Mouse (Mus musculus) adrenal gland, postnatal 4 days (tissue): Measurements from ENCODE around the gene Mtcl1. TPM values are rescaled to one million over a fixed set of nuclear protein-coding genes. Genes with fewer than 3 reads are reported as not detected.
A peak's percentile ranks its signal among the peaks of the same experiment; 100 is the strongest.
"Not testable (repeated sequence)": the region's sequence is repeated elsewhere in the genome, so short reads cannot be mapped to it uniquely, and the experiment has no call there.

Experiments used
- DNase-seq, 2 experiments: peaks; one replicate each; pipeline ENCODE4 v3.0.0; 2021 to 2022; ENCODE audit warnings: low spot score in 2 of 2, mixed read lengths in 2 of 2
- total RNA-seq, 2 experiments: library from RNA; stranded (reverse); gene quantifications; 2 replicates each; pipeline ENCODE4 v1.2.3; 2021

Mtcl1 gene
- total RNA-seq, 2 experiments from 2014 or later, result 20.5 to 21.7 TPM

DNA sequence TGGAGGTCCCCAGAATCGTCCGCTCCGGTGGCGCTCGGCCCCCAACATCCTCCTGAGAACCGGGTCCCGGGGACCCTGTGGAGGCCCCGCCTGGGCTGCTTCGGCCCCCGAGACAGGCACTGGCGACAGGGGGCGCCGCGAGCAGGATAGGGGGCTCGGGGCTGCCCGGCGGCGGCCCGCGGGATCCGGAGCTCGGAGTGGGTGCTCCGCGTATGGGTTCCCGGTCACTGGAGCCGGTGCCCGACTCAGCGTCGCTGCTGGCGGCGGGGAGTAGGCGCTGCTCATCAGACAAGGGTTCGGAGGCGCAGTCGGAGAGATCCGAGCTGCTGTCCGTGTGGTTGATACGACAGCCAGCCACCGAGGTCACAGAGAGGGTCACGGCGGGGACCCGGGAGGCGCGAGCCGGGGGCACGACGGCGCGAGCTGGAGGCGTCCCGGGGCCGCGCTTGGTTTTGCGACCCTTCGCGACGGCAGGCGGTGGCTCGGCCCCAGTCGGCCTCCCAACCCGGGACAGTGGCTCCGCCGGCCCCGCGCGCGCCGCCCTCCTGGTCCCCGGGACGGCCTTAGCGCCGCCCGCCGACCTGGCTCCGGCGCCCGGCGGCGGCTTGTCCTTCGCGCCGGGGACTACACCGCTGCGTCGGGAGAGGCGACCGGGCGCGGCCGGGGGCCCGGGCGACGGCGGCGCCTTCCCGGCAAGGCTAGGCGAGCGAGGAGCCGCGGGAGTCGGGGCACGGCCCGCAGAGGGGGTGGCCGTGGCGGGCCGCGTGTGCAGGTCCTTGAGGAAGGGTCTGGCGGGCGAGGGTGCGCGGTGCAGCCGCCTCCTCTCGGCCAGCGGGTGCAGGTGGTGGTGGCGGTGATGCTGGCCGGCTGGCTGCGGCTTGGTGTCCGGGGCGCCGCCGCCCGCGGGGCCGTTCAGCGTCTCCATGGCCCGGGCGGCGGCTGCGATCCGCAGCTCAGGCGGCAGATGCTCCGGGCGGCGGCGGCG, 837 bp downstream of the Mtcl1 start:
- DNase-seq, result peak; percentile 19 to 26

DNA sequence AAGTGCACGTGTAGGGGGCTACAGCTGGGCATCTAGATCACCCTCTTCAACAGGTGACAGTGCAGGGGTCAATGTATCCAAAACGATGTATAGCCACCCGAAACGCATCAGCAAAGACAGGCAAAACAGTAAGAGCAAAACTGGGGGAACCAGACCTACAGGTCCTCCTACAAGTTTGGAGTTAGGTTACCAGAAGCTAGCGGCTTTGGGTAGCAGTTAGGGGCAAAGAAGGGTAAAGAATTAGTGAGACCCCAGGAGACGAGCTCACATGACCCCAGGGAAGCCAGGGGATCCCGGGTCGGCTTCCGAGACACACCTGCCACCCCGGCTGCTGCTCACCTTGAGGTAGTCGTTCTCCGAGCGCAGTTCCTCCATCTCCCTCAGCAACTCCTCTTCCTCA, 1.6 kb downstream of the Mtcl1 start:
- no peak for DNase-seq

DNA sequence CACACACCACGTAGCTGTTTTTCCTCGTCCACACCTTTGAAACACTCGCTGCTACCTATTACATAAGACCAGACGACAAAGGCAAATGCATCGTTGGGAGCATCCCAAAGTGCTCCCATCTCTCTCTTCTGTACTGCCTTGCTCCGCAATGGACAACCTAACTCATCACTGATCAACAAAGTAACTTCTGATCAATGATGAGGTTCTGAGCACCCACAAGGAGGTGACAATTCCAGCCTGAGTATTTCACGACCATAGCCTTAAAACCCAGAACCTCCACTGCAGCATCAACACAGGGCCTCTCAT, 2.6 kb downstream of the Mtcl1 start:
- no peak for DNase-seq

DNA sequence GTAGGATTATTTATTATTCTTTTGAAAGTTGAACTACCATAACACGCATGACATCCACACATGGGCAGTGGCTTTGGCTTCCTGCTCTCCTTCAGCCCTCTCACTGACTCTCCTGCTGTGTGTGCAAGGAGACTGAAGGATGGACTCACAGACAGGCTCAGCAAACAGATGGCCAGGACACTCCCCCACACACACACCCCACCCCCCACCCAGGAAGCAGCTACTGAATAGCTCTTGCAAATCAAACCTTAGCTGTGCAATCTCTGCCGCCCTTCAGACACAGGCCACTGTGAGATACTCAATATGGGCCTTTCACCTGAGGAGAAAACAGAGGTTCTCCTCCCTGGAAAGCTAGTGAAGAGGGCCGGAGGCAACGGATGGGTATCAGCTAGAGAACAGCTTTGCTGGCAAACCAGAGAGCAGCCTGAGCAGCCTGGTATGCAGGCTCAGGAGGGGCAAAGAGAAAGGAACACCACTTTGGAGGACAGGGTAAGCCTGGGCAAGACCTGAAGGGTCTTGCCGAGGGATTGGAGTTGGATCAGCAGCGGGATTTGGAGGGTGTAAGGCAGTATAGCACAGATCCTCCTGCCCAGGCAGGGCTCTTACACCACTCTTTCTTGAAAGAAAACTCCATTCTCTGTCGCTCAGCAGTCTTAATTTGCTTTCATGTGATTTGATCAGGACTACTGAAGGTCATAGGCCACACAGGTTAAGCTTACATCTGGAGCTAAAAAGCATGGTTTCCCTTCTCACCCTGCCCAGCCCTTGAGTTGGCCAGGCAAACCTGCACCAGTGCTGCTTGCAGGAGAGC, 3.1 kb downstream of the Mtcl1 start:
- DNase-seq, result no peak

DNA sequence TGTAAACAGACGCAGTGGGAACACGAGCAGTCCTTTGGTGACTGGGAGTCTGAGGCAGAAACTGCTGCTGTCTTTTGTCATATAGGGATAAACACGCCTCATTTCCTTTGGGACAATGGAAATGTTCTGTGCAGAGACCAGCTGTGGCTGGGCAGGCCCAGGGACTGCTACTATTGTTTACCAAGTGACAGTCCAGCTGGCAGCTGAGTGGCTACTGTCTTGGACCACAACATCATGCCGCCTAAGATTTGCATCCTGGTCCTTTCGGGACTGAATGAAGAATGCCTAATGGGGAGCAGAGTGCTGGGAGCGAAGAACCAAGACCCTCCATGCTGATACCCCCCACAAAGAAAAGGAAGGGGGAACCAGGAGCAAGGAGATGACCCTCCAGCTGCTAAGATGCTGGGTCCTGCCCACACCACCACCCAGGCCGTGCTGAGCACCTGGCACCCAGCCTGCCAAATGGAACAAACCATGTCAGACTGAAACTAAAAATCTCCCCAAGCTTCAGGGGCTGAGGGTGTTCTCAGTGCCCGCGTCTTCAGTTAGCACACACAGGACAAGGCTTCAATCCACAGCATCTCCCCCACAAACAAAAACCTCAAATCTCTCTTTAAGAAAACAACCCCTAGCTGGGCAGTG, 5.4 kb downstream of the Mtcl1 start:
- no peak for DNase-seq

DNA sequence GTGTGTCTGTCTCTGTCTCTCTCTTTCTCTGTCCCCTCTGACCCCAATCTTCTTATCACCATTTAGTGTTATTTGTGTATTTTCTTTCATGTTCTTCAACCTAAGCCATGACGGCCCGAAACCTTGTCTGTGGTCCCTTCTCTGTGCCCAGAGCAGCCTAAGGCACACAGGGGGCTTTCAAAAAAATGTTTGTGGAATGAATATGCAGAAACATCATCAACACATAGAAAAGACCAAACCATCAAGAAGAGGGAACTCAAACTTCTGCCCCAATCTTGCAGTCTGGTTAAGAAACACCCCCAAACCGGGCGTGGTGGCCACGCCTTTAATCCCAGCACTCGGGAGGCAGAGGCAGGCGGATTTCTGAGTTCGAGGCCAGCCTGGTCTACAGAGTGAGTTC, 9.7 kb downstream of the Mtcl1 start:
- DNase-seq, result no peak

DNA sequence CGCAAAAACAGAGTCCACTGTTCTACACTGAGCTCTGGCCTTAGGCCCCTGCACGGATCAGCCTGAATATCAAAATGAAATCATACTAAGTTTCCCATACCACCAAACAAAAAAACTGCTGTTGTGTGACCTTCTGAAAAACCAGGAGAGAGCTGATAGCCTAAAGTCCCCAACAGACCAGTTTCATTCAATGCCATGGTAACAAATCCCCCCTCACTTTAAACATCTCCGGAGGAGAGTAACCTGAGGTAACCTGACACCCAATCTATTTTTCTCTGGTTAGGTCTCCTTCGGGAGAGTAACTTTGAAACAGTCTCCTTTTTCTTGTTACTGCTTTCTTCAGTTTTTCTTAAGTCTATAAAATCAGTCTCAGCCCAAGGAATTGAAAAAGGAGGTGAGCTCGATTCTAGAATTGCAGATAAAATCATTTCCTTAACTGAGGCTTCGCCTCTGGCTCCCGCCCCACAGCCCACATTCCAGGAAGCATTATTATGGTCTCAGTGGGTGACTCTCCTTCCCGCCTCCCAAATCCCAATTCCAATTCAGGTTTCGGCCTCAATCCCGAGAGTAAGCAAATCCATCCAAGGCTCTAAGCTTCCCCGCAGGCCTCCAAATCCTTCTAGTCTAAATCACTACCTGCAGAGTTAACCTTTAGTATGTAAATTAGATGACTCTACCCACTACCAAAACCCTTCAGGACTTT, 10.3 kb downstream of the Mtcl1 start:
- DNase-seq, result no peak

DNA sequence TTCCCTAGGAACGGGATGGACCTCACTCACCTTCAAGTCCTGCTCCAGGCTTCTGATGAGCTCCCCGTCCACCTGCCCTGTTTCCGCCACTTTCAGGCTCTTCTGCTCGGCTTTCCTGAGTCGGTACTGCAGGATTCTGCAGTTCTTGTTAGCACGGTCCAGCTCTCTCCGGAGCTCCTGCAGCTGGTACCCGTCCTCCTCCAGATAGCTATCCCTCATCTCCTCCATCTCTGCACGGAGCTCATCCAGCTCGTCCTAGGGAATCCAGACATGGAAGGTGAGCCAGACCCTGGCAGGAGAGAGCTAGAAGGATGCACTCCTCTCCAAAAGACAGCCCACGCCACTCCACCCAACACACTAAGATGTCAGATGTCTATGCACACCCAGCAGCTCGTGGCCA, 11.4 kb downstream of the Mtcl1 start:
- no peak for DNase-seq

DNA sequence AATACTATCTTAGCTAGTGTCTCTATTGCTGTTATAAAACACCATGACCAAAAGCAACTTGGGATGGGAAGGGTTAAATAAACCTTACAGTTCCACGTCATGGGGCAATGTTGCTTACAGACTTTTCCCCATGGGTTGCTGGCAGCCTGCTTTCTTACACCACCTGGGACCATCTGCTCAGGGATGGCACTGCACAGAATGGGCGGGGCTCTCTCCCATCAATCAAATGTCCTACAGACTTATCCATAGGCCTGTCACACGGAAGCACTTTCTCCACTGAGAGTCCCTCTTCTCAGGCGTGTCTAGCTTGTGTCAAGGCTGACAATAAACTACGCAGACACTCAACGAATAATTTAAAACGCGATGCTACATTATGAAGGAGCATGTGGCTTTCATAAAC, 12.7 kb downstream of the Mtcl1 start:
- DNase-seq, result no peak

DNA sequence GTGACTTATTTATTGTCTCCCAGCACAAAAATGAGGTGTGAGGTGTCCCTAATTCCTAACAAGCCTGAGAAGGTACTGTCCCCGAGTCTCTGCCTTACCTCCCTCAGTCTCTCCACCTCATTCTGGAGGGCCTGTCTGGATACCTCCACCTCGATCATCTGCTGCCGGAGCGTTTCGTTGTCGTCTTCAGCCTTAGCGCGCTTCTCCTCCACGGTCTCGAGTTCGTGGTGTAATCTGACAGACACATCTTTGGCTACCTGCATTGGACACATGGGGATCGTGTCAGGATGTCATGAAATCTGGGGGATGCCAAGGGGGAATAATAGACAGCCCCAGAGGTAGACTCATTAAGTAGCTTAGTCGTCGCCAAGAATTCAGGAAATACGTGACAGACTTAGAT, 13.6 kb downstream of the Mtcl1 start:
- DNase-seq, result no peak

DNA sequence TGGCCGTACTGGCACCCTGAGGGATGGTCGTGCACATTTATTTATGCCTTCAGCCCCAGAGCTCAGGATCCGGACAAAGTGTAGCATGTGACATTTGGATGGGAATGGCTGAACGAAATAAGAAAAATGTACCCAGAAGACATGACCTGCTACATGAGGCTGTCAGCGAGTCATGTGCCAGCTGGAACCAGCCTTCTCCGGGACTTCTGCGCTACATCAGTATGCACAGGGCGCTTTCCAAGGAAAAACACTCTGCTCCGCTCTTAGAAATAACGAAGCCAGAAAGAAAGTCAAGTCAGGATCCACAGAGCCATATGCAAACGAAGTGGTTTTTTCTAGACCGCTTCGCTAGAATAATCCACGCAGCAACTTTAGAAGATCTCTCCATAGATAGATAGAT, 14.5 kb downstream of the Mtcl1 start:
- DNase-seq, result no peak

DNA sequence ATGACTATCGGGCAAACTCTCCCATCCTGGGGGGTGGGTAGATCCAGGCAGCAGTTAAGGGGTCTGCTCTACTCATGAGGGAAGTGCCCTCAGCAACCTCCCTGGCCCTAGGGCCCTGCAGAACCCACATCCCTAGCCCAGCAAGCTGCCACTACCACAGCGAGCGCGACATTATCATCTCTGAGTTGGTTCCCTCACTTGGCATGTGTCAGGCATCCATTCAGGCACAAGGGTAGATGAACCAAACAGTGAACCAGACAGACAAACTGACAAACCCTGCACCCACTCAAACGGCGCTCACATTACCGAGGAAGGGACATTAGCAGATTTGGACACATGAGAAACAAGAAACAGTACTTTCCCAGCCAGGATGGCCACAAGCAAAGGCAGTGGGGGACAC, 15.0 kb downstream of the Mtcl1 start:
- DNase-seq, result no peak

DNA sequence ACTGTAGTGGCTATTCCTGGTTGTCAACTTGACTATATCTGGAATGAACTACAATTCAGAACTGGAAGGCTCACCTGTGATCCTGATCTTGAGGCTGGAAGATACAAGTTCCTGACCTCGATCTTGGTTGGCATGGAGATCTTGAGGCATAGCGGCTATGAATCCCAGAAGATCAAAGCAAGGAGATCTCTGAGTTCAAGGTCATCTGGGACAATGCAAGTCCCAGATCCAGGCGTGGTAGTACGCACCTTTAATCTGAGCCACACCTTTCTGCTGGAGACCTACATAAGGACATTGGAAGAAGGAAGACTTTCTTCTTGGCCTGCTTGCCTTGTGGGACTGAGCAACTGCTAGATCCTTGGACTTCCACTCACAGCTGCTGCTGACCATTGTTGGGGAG, 24.9 kb downstream of the Mtcl1 start:
- DNase-seq, result not testable (repeated sequence)

DNA sequence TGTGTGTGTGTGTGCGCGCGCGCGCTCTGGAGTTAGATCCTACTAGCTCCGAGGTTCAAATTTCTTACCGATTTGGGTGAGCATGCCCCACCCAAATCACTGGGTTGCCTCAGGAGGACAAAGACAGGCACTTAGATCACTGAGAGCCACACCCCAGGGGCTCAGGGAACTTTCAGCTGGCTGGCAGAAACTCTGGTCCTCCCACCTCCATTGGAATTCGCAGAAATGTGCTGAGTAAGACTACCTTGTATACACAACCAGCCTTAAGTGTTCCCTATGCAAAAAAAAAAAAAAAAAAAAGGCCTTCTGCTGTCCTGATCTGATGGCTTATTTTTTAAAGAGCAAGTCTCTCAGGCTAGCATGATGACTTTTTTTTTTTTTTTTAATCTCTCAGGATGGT, 30.1 kb downstream of the Mtcl1 start:
- DNase-seq, result no peak

DNA sequence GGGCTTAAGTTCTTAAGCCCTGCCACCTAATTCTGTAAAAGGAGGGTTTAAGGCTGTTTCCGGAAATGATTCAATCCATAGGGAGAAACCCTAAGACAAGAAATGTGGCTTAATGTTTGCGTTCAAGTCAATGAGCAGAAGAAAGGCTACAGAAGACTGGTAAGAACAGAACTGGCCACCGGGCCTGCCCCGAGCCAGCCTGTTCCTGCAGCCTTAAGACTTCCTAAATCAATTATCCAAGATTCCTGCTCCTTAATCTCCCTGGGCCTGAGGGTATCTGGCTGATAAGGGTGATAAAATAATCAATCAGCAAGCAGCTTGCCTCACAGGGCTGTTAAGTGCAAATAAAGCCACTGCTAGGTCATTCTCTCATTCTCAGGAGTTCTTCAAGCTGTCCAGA, 31.8 kb downstream of the Mtcl1 start:
- DNase-seq, result no peak

DNA sequence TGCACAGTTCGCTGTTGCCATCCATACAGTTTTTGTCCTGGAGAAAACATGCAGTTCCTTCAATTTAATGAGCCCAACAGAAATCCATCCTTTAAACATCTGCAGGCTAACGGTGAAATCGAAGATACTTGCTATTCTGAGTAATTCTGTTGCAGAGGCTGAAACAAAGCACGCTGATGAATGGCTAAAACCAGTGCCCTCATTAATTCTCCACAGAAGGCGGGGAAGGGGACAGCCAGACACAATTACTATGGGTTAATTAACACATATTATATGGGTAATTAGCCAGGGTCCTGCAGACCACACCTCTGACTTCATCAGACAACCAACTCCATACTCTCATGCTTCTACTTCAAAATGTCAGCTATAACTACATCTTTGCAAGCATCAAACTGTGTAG, 32.2 kb downstream of the Mtcl1 start:
- DNase-seq, result no peak

DNA sequence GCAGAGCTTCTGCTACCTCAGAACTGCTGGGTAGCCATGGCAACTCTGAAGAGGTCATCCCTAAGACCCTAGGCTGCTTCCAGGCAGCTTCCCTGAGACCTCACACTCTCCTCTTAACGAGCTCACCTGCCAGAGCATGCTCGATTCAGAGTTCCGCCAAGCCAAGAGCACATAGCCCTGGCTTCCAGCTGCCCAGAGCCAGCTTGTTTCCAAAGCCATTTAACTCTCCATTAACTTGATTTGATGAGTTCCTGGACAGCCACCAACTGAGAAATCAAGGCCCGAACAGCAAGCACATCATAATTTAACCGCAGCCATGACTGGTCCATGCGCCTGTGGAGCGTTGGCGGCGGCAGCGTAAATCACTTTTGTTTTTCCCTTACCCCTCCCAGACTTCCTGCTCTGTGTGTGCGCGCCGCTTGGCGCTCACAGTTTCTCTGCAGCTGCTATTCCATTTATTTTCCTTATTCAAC, 32.7 kb downstream of the Mtcl1 start:
- DNase-seq, result no peak

DNA sequence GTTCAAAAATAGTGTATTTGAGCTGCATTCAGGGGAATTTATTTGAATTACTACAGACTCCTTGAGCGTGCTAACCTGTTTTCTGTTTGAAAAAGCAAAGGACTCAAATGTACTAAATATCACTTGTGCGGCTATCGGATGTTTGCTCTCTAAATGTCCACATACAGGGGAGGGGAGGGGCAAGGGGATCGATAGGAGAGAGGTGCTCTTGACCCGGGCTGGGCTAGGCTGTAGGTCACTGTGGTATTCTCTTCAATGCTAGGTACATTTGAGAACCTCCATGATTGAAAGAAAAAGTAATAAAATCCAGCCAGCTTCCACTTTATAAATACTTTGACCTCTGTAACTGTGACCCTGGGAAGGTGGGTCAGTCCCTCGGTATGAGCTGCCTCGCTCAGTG, 33.1 kb downstream of the Mtcl1 start:
- no peak for DNase-seq

DNA sequence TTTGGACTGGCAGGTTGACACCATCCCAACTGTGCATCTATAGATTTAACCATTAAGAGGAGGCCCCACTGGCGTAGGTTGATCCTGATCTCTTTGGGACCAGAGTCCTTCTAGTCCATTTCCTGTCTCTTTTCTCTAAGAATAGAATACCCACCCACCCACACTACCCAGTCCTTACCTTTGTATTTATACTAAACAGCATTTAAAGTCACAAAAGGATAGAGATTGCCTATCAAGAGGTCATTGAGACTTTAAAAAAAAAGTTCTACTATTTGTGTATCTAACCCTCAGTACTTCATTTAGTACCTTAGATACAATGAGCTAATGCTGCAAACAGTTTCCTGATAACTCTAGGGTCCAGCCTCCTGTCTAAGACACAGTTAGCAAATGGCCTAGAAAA, 35.2 kb downstream of the Mtcl1 start:
- no peak for DNase-seq

DNA sequence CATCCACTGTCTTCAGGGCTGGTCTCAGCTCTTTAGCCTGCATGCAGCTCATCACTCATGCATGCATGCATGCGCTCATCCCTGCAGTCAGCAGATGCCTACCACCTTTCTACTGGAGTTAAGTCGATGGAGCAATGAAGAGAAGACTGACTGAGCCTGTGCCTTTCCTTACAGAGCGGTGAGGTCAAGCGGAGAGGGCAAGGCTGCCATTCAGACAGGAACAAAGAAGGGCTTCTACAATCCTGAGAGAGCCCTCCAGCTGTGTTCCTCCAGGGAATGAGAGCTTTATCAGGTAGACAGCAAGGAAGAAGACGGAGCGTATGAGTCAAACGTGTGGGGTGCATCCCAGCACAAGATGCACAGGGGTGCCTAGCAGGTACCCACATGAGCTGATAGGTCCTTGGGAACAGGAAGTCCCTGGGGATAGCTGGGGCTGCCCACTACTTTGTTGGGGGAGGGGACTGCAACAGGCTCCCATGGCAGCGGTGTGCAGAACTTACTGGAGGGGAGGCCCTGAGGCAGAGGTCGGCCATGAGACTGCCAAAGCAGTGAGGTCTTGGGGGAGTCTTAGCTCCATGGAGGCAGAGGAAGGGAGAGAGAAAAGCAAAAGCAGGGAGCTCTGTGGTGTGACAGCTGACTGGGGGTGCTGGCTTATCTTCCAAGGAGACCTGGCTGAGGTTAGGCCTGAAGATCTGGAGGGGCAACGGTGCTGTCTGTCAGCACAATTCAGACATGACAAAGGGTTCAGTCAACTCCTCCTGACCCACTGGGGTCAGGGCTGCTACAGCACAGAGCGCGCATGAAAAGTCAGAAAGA, 37.2 kb downstream of the Mtcl1 start:
- no peak for DNase-seq
